Mouse (Mus musculus) liver (tissue): Measurements from ENCODE around the gene Col15a1.
A peak's percentile ranks its signal among the peaks of the same experiment; 100 is the strongest.

ENCODE experiments used
- DNase-seq: peaks from one replicate; pipeline ENCODE4 v3.0.0-alpha.2; 2020; ENCODE audit warnings: mixed read lengths

The Col15a1 gene

DNA sequence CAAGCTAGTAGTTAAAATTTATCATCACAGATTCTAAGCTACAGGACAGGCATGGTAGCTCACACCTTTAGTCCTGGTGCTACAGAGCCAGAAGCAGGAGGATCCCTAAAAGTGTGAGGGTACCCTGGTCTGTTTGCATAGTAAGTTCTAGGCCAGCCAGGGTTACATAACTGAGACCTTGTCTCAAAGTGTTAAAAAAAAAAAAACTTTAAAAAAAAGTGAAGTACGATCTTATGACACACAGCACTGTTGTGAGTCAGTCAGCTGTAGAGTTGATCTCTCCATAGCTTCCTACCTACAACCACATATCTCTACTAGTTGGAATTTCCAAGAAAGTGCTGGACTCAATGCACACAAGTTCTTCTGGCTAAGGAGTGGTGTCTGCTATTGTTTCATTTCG, 67.0 kb downstream of the Col15a1 start:
- no peak for DNase-seq

DNA sequence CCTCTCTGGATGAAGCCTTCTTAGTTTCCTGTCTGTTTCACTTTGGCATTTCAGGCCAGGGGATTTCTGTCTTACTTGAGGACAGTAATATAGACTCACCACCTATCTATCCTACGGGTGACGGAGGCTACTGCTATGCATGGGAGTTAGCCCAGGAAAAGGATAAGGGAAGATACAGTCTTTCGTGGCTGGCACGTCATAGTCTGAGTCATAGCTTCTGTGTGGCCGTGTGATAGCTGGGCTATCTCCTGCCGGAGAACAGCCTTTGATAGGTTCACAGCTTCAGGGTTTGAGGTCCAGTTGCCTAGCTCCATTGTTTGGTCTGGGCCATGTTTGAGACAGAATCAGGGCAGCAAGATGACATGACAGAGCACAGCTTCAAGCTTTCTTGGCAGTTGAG, 70.4 kb downstream of the Col15a1 start:
- no peak for DNase-seq

DNA sequence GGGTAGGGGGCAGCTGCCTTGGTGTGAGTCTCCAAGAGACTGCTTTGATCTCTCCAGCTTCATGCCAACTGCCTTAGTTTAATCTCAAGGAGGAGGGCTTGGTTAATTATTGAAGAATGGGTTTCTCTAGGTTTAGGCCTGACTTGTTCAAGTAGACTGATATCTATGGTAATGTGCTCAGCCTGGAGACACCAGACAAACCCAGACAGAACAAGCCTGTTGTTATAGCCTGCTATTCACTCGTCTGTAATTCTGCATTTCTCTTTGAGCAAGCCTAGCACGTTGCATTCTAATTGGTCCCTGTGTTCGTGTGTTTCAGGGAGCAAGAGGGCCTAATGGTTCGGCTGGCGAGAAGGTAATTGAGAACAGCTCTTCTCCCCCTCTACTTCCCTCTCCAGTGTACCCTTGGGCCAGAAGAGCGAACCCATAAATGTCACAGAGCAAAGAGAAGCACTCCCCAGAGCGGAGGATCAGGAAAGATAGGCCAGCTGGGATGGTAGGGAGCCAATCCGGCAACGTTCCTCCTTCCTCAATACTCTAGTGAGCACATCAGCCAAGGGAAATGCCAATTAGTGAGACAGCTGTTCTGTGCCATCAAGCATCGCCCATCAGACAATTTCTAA, 71.2 kb downstream of the Col15a1 start:
- DNase-seq = no peak

DNA sequence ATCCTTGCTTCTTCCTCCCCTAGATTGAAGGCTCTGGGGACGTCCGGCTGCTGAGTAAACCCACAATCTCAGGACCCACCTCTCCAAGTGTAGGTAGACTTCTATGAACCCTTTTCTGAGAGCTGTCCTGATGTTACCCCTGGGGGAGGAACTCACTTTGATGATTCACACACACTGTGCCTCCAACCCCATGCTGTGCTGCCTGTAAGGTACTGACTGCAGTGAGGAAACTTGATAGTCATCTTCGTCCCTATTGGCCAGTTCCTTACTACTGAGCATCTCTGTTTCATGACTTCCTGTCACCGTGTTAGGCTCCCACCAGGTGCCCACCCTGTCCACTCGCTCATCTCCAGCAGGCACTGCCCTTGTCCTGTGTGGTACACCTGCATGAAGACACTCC, 72.2 kb downstream of the Col15a1 start:
- no peak for DNase-seq

DNA sequence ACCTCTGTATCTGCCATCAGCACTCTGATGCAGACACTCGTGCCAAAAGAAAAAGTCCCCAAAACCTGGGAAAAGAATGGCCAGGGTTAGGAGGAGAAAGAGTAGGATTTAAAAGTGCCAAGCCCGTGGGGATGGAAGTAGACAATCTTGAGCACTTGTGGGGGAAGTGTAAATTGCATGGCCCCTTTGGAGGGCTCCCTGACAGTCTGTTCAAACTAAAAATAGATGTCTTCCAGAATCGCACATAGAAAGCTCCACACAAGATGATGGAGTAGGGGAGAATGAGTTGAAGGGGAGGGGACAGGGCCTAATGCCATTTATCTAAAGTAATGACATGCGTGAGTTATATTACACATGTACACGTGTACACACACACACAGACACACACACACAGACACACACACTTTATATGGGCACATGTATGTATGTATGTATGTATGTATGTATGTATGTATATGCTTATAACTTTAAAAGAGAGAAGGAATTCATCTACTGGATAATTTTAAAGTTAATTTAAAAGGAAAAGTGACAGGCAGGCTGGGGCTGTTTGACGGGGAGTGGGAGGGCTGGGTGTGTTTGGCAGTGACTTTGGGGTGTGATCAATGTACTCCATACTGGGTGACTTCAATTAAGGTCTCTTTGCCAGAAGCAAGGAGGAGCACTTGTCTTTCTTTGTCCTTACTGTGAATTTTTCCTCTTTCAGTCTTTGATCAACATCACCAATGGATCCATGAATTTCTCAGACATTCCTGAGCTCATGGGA, 74.1 kb downstream of the Col15a1 start:
- no peak for DNase-seq

DNA sequence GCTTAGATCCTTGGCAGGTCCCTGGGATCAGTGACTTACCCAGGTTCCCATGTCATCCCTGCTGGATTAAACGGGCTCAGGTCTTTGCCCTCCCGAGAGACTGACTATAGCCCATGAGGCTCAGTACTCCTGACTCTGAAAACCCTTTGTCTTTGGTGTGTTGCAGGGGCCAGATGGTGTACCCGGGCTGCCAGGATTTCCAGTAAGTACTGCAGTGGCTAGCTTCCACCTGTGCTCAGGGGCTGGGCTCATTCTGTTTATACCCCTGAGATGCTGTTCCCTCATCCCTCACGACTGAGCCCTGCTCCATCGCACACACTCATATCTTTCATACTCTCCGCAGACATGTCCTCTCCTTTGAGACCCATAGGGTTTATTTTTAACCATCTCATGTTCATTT, 76.3 kb downstream of the Col15a1 start:
- no peak for DNase-seq

DNA sequence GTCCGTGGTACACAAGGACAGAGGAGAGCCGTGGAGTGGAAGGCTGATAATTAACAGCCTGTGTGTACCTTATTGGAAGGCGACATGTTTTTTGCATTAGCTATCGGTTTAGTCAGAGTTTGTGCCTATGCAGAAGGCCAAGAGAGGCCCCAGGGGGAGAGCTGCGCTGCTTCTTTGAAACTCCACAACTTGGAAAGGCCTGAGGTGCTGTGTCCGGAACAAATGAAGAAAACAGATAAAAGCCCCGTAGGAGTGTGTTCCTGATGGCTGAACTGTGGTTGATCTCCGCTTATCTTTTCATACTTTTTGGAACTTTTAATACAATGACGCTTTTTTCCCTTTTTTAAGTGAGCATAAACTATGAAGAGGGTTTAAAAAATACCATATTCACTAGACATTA, 76.9 kb downstream of the Col15a1 start:
- peak; percentile 27 for DNase-seq

DNA sequence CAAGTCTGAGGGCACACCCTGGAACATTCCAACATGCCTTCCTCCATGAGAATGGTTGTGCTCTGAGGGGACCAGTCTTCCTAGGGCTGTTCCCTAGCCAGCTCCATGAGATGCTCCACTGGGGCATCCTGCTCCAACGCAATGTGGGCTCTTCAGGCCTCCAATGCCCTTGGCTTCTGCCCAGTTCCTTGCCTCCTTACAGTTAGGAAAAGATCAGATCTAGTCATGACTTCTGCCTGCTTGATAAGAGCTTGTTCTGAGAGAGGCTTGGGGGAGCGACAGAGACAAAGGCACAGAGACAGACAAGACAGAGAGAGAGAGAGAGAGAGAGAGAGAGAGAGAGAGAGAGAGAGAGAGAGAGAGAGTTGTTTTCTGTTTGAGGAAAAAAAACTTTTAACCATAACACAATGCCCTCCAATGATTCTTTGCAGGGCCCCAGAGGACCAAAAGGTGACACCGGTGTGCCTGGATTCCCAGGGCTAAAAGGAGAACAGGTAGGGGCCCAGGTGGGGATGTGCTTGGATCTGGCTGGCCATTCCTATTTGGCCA, 78.7 kb downstream of the Col15a1 start:
- no peak for DNase-seq

DNA sequence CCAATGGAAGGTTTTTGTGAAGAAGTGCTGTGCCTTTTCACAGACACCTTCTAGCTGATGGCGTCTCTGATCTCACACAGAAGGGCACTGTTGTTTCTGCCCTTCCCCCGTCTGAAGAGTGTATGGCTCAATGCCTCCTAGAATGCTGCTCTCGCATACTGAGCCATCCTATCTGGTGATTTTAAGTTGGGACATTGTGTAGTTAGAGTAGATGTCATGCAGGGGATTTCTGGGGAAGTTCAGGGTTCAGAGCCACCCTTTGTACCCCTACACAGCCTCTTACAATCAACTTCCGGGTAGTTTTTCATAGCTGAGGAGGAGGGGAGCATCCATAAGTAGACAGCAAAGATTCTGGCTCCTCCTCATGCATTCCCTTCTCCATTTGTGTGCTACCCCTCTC, 79.5 kb downstream of the Col15a1 start:
- no peak for DNase-seq

DNA sequence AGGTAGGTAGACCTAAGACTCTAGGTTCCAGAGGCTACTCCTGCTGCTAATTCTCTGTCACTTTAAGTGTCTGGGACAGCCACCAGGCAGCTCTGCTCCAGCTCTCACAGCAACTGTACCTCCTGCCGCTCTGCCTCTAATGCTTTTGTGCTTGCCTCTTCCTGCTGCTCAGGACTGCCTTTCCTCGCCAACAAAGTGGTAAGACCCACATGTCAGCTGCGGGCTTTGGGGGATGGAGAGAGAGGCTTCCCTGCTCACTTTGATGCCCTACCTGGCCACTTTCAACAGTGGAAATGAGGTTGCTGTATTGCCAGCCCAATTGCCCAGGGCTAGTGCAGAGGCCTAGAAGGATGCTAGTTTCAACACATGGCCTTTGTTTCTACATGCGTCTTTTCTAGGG, 80.3 kb downstream of the Col15a1 start:
- DNase-seq = no peak

DNA sequence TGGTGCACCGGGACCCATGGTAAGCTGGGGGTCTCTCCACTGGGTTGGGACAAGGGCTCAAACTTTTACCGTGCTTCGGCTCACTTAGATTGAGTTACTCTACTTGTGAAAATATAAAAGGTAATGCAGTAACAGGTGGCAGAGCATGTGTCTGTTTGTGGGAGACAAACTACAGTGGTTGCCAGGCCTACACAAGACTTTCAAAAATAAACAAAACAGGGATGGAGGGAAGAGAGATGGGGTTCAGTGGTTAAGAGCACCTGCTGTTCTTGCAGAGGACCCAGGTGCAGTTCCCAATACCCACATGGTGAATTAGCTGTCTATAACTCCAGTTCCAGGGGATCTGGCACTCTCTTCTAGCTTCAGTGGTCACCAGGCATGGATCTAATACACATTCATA, 81.6 kb downstream of the Col15a1 start:
- no peak for DNase-seq

DNA sequence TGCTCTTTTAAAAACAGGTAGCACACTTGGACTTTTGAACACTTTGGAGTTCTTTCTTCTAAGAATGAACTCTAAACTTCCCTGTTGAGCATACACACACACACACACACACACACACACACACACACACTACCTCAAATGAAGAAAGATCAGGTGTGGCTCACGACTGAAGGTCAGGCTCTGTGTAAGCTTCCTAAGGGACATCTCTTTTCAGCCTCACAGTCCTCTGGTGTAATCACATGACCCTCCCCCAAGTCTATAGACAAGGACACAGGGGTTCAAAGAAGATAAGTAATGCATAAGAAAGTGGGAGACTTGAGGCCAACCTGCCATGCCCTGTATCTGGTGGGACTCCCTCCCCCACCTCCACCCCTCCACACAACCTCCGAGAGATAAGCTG, 82.5 kb downstream of the Col15a1 start:
- DNase-seq = no peak

DNA sequence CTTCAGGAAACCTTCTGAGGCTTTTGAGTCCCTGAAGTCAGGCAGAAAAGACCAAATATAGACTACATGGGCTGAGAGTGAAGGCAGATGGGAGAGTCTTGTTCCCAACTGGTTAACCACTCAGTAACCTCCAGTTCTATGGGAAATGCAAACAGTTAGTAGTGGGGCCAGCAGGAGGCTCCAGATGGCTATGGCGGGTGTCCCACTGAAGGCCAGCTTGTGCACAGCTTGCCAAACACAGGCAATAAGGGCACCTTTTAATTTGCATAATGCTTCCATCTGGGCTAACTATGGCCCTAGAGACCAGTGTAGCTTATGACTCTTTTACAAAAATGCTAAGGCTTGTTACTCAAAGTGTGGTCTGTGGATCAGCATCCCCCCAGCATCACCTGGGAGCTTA, 83.1 kb downstream of the Col15a1 start:
- DNase-seq = no peak

DNA sequence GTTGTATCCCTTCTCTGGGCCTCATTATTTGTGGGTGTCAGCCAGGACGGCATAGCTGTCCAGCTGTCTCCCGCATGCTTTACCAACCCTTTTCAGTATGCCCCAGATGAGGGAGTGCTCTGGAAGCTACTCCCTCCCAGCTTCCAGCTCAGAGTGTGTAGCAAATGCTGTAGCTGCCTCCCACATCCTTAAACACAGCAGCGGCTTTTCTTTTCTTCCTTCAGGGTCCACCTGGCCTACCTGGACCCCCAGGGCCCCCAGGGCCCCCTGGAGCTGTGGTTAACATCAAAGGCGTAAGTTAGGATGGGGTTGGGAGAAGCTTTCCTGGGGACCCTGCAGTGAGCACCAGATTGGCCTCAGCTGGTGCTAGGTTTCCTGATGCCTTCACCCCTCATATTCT, 85.0 kb downstream of the Col15a1 start:
- DNase-seq = no peak

DNA sequence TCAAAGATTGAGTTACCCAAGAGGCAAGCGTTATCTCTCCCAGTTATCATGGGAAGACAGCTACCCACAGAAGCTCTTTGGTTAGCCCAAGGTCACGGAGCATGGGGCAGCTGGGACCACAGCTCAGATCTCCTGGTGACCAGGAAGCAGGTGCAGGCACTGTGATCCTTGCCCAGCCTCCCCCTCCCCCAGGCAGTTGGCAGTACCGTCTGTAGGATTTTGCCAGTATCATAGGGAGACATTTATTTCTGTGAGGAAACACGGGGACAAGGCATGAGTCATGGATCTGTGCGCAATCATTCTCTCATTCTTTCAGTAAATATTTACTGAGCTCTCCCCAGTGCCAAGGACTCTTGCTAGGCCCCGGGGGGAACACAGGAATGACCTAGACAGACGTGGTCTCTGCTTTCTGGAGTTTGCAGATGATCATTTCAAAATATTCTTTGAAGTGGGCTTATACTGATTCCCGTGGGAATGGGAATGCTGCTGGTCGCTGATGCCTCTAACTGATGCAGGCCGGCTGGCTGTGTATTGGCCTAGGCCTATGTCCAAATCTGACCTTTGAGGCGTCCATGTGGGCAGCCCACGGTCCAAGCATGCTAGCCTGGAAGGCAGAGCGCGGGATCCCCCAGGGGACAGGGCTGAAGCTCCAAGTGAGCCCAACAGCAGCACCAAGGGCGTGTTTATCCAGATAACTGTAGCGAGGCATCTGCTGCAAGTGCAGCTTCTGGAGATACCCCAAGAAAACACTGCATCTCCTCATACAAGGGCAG, 86.0 kb downstream of the Col15a1 start:
- DNase-seq = peak; percentile 79

DNA sequence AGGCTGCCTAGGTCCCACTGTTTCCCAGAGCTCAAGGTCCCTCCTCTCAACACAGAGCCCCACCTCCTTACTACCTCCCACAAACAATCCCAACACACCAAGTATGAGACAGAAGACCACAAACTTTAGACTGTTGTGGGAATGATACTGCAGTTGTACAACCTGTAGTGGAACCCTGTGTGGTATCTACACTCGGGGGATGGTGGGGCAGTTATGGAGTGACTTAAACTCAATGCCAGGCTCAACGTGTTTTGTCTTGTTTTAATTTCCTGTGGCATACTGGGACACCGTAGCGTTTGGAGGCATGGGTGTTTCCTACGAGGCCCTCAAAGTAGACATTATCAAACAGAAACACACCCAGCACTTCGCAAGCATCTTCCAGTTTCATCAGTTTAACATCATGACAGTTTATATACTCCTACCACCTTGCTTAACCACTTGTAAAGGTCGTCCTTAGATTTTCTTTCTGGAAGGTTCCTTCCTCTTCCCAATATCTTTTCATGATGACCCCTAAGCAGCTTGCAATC, 86.6 kb downstream of the Col15a1 start:
- DNase-seq = peak; percentile 56

DNA sequence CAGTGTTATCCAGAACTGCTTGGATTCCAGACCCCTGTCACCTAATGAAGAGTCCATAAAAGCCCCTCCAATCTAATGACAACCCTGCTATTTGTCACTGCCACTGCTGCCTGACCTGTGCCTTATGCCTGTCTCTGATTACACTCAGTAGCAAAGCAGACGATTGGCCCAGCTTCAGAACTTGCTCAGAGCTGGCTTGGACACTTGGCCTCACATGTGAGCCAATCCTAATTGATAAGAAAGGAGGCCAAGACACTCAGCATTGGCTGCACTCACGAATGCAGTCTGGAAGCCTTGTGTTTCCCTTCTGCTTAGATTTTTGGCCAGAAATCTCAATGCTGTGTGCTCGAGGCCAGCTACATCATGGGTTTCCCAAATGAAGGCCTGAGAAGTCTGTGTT, 87.6 kb downstream of the Col15a1 start:
- DNase-seq = peak; percentile 64

DNA sequence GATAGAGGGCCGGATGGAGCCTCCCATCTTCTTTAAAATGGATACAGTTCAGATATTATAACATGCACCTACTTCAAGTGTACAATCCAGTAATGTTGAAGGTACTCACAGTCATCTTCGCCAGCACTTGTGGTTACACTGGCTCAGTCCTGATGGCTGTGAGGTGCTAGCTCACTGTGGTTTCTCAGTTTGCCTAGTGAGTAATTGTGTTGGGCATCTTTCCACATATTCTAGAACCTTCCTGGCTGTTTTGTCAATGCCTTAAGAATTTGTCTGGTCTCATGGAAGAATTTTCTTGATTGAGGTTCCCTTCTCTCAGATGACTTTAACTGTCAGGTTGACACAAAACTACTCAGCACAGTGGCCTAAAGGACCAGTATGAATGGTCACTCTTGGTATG, 92.7 kb downstream of the Col15a1 start:
- DNase-seq = no peak

DNA sequence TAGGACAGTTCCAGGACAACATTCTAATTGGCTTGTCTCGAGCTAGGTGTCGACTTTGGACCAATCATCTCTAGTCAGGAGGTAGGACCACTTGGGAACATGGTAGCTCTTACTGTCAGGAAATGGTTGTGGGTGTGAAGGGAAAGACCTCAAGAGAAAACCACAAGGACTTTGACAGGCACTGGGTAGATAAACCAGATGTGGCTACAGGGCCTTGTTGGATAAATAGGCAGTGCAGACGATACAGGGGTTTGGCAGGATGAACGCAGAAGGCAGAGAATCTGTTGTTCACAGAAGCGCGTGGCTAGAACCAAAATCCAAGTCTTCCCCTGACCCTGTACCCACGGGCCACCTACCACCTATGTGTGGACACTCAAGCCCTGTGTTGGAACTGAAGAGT, 94.6 kb downstream of the Col15a1 start:
- no peak for DNase-seq

DNA sequence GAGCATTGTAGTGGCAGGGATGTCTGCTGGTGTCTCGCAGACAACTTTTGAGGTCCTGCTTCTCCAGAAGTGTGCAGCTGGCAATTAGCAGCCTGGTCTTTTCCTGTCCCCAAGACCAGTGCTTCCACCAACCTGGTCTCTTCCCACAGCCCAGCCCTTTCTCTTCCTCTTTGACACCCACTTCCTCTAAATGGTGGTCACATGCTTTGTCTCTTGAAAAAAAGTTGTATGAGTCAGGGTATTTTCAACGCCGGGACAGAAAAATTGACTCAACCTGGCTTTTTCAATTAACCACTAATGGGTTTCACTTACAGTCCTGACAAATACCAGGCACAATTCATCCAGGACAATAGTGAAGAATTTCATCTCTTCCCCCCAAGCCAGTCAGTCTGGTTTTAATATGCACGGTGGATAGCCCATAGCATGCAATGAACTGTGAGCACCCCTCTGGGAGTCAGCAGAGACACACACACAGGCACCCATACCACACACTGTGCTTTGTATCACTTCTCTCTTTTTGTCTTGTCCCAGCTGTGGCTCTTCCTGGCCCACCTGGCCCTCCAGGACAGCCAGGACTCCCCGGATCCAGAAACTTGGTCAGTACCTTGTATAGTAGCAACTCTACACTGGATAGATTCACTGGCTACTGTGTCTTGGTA, 95.5 kb downstream of the Col15a1 start:
- DNase-seq = no peak

DNA sequence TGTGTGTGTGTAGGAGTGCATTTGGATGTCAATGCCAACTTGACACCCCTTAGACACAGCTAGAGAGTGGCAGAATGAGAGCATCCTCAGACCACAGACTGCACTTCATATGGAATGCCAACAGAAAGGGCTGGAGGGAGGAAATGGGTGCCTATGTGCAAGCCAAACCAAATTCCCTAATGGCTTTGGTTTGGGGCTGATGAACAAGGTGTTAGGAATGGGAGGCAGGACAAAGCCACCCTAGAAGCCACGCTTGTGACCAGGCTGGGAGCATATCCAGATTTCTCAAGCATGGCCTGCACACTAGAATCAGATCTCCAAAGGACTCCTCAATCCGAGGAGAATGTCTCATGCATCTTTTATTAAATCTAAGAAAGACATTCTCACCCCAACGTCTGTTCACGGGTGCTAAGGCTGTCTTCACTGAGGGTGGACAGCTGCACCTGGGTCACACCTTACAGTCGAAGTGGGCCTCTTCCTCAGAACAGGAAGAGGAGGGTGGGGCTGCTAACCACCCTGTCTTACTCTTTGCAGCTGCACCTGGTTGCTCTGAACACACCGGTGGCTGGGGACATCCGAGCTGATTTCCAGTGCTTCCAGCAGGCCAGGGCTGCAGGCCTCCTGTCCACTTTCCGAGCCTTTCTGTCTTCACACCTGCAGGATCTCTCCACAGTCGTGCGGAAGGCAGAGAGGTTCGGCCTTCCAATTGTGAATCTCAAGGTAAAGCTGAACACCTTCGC, 102.1 kb downstream of the Col15a1 start:
- DNase-seq = no peak

DNA sequence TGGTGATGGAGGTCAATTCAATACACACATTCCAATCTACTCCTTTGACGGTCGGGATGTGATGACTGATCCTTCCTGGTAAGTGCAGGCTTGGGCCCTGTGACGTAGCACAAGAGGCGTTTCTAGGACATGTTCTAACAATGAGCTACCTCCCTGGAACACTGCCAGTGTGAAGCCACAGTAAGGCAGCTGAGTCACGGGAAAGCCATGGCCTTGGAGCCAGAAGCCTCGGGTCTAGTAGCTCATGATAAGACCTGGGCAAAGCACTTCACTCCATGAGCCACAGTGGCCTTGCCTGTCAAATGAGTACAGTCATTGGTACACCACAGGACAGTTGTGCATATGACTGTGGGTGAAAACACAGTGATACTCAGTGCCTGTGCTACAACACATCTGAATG, 102.9 kb downstream of the Col15a1 start:
- peak; percentile 42 for DNase-seq
